Mouse (Mus musculus) heart, embryonic 11.5 days (tissue): ENCODE measurements around the gene Hcn1. TPM values are rescaled to one million over a fixed set of nuclear protein-coding genes. Genes with fewer than 3 reads are reported as not detected.

Experiments used
- ATAC-seq: fragments of 200-750 bp; cut with Nextera tagmentation; replicated peaks from 2 replicates; pipeline ENCODE4 v1.8.0; 2017; ENCODE audit warnings: moderate library complexity; ENCODE audit not compliant: insufficient number of reproducible peaks, low FRiP score, low TSS enrichment
- H3K27ac ChIP-seq: fragments of 300-500 bp; sonication (generic); 2 replicates; pipeline ENCODE4 v1.5.1; 2014; ENCODE audit warnings: mild to moderate bottlenecking, low read depth, low read length
- H3K27me3 ChIP-seq: fragments of 300-500 bp; sonication (generic); 2 replicates; pipeline ENCODE4 v1.6.1; 2014; ENCODE audit warnings: mild to moderate bottlenecking, low read length, mixed read lengths; ENCODE audit not compliant: control insufficient read depth, insufficient read depth
- H3K36me3 ChIP-seq: fragments of 300-500 bp; sonication (generic); 2 replicates; pipeline ENCODE4 v1.6.1; 2014; ENCODE audit warnings: mild to moderate bottlenecking, low read length, moderate library complexity, mixed read lengths; ENCODE audit not compliant: control insufficient read depth, insufficient read depth
- H3K4me1 ChIP-seq: fragments of 300-500 bp; sonication (generic); 2 replicates; pipeline ENCODE4 v1.6.1; 2014; ENCODE audit warnings: low read length; ENCODE audit not compliant: control insufficient read depth, insufficient read depth
- H3K4me2 ChIP-seq: fragments of 300-500 bp; sonication (generic); 2 replicates; pipeline ENCODE4 v1.6.1; 2014; ENCODE audit warnings: mild to moderate bottlenecking, moderate library complexity
- H3K4me3 ChIP-seq: fragments of 300-500 bp; sonication (generic); 2 replicates; pipeline ENCODE4 v1.5.1; 2014; ENCODE audit warnings: low read depth, low read length
- H3K9ac ChIP-seq: fragments of 300-500 bp; sonication (generic); 2 replicates; pipeline ENCODE4 v1.6.1; 2014; ENCODE audit warnings: mild to moderate bottlenecking, low read depth, low read length, moderate library complexity
- H3K9me3 ChIP-seq: fragments of 300-500 bp; sonication (generic); replicated peaks from 2 replicates; pipeline ENCODE4 v1.6.1; 2016; ENCODE audit warnings: low read length; ENCODE audit not compliant: control insufficient read depth
- WGBS: fragments of 180-500 bp; shearing (Covaris S2); extraction: QIAGEN DNeasy Blood & Tissue Kit; methylation state at CpG from one replicate; pipeline ENCODE4 v1.1.7; 2014; ENCODE audit not compliant: insufficient replicate concordance; 5-methylcytosine and 5-hydroxymethylcytosine counted together
- polyA plus RNA-seq: library from polyadenylated mRNA; unstranded; fragments of >200 nt; fragmentation: Nextera tagmentation; extraction: Ambion mirVana; gene quantifications from 2 replicates; pipeline ENCODE4 v1.2.1, GENCODE M21; 2014

Gene Hcn1
- polyA plus RNA-seq, 1 experiment from 2014 or later: 0.24 TPM

DNA sequence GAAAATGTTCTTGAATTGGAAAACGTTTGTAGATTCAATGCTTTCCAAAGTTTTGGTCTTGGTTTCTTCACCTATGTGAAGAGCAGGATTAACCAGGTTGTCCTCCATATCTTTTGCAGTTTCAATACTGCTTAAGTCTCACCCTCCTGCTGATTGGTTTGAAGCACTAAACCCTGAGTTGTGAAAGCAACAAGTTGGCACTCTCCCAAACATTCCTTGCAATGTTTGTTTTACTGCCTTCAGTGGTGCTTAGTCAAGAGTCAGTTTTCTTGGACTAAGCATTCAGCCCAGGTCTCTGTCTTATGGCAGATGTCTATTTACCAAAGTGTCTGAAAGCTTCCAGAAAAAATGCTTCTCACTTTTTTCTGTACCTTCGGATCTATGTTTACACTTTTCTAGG lies 67.2 kb downstream of the Hcn1 start:
- ATAC-seq: no peak
- Histone ChIP-seq H3K27ac (no peak overlapping the region), H3K9me3 (no peaks in the 10 kb centered on the region), H3K4me1 (no peaks in the 10 kb centered on the region; the same call in 1 of the 2 replicates), H3K36me3 (no peaks in the 10 kb centered on the region), H3K27me3 (no peaks in the 10 kb centered on the region), H3K4me3 (no peak overlapping the region), H3K9ac (no peak overlapping the region), H3K4me2 (no peak overlapping the region)
- 34% methylated on average over 2 of the region's 2 CpGs for WGBS

DNA sequence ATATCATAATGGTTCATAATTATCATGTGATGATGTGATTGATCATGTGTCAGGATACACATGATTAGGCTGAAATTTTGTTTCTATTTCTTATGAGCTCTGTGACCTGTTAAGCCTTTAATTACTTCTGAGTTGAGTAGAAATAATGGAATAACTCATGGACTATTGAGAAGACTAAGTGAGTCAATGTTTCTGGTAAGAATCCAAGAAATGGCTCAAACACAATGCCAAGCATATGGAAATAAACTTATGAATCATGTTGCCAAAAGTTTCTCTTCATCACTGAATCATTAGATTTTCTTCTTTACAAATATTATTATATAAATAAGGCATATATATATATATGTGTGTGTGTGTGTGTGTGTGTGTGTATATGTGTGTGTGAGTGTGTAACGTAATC lies 69.7 kb downstream of the Hcn1 start:
- H3K4me1 ChIP-seq: no peaks in the 10 kb centered on the region; the same call in 1 of the 2 replicates
- no peak overlapping the region for H3K4me3 ChIP-seq
- no peaks in the 10 kb centered on the region for H3K27me3 ChIP-seq
- no peak overlapping the region for H3K4me2 ChIP-seq
- no peaks in the 10 kb centered on the region for H3K36me3 ChIP-seq
- no peak overlapping the region for H3K9ac ChIP-seq
- no peak overlapping the region for H3K27ac ChIP-seq
- ATAC-seq: no peak
- 88% methylated on average over 1 of the region's 1 CpGs for WGBS
- no peaks in the 10 kb centered on the region for H3K9me3 ChIP-seq

DNA sequence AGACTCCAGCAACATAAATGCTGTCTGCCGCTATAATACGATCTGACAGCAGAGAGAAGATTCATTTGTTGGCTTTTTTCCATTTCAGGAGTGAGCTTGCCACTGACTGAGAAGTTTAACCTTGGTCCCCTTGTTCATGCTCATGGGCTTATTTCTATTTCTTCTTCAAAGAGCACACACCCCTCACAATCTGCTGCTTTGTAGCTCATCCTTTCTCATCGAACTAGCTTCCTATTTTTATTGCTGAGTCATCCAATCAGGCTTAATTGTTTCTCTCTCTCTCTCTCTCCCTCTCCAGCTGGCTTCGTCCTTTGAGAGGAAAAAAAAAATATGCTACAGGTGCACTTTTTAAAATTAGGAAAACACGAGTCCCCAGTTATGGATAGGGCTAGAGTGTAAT lies 74.3 kb downstream of the Hcn1 start:
- H3K9ac ChIP-seq: no peak overlapping the region
- no peaks in the 10 kb centered on the region for H3K27me3 ChIP-seq
- H3K9me3 ChIP-seq: no peaks in the 10 kb centered on the region
- no peaks in the 10 kb centered on the region; the same call in 1 of the 2 replicates for H3K4me1 ChIP-seq
- WGBS: 72% methylated on average over 5 of the region's 5 CpGs
- H3K4me2 ChIP-seq: no peak overlapping the region
- ATAC-seq: no peak
- H3K4me3 ChIP-seq: no peak overlapping the region
- H3K36me3 ChIP-seq: no peaks in the 10 kb centered on the region
- H3K27ac ChIP-seq: no peak overlapping the region

DNA sequence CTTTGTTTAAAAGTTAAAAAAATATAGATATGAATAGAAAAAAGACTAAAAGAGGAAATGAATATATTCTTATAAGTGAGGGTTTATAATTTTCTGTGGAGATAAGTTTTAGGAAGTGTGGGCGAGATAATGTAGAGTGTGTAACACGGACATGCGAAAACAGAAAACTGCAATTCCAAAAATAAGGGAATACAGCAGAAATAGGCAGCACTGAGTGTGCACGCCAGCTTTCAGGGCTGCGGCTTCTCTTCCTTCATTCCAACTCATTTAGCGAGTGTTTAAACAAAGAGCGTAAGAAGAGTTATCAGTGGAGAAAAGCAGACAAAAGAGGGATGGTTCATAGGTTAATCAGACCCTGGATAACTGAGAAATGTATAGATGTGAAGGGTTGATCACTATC lies 85.5 kb downstream of the Hcn1 start:
- WGBS: 87% methylated on average over 7 of the region's 7 CpGs
- H3K4me1 ChIP-seq: no peaks in the 10 kb centered on the region
- no peaks in the 10 kb centered on the region for H3K27me3 ChIP-seq
- H3K27ac ChIP-seq: no peak overlapping the region
- no peak overlapping the region for H3K4me3 ChIP-seq
- H3K4me2 ChIP-seq: no peak overlapping the region
- no peak for ATAC-seq
- H3K9ac ChIP-seq: no peak overlapping the region
- no peaks in the 10 kb centered on the region for H3K9me3 ChIP-seq
- no peaks in the 10 kb centered on the region for H3K36me3 ChIP-seq

DNA sequence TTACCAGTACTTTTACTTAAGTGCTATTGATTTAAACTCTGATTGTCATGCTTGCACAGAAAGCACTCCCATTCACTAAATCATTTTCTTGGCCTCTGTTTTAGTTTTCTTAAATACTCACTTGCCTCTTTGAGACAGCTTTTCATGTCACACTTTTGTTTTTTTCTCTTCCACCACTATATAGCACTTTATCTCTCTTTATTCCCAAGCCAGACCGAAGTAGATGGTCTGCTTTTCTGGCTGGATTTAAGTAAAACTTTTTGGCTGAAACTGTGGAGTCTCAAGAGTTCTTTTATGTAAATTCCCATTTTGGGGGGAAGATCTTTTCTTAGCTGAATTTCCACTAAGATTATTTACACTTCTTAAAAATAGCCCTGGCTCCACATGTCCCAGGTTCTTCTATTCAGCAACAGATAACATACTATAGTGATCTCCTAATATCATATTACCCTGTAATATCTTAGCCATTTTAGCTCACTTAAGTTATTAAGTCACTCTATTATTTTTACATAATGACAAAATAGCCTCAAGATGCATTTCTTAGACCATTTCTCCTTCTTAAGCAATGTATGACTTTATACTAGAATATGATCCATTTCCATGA lies 92.7 kb downstream of the Hcn1 start:
- Histone ChIP-seq H3K9me3 (no peaks in the 10 kb centered on the region), H3K4me1 (no peaks in the 10 kb centered on the region), H3K4me3 (no peak overlapping the region), H3K4me2 (no peak overlapping the region), H3K36me3 (no peaks in the 10 kb centered on the region), H3K27me3 (no peaks in the 10 kb centered on the region), H3K27ac (no peak overlapping the region), H3K9ac (no peak overlapping the region)
- 80% methylated on average over 1 of the region's 1 CpGs for WGBS
- ATAC-seq: no peak

DNA sequence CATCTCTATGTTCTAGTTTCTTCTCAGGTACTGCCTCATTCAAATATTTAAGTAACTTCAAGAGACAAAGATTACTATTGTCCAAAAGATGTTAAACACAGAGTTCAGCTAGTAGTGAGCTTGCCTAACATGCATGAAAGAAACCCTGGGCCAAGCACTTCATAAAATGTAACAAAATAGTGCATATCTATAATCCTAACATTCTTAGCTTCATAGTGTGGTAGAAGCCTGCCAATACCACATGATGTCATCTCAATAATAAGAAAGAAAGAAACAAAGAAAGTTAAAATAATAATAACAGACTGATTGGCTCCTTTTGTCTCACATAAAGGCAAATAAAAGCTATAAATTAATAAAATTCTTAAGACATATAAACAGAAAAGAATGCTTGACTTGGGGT lies 103.5 kb downstream of the Hcn1 start:
- Histone ChIP-seq H3K27me3 (no peaks in the 10 kb centered on the region), H3K4me3 (no peak overlapping the region), H3K36me3 (no peaks in the 10 kb centered on the region), H3K9me3 (no peaks in the 10 kb centered on the region), H3K27ac (no peak overlapping the region), H3K4me2 (no peak overlapping the region), H3K4me1 (peaks cover 6% of the 10 kb centered on the region), H3K9ac (no peak overlapping the region)
- no peak for ATAC-seq

DNA sequence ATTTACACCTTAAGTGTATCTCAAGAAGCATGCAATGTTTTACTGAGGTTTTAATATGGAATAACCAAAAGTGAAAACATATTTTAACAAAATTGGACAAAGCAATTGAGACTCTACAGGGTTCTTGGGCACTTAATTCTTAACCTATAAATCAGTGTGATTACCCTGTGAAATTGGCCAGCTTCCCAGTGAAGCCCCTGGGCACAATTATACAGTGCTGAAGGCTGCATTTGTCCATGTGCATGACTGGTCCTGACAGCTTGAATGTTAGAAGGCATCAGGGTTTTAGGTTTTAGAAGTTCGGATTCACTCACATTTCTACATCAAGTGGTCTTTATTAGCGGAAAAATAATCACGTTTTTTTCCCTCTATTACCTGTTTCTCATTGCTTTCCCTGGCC lies 103.9 kb downstream of the Hcn1 start:
- no peaks in the 10 kb centered on the region for H3K9me3 ChIP-seq
- H3K4me1 ChIP-seq: peaks cover 6% of the 10 kb centered on the region
- H3K9ac ChIP-seq: no peak overlapping the region
- WGBS: 85% methylated on average over 3 of the region's 3 CpGs
- no peak overlapping the region for H3K27ac ChIP-seq
- no peak overlapping the region for H3K4me2 ChIP-seq
- H3K4me3 ChIP-seq: no peak overlapping the region
- ATAC-seq: no peak
- H3K36me3 ChIP-seq: no peaks in the 10 kb centered on the region
- no peaks in the 10 kb centered on the region for H3K27me3 ChIP-seq

DNA sequence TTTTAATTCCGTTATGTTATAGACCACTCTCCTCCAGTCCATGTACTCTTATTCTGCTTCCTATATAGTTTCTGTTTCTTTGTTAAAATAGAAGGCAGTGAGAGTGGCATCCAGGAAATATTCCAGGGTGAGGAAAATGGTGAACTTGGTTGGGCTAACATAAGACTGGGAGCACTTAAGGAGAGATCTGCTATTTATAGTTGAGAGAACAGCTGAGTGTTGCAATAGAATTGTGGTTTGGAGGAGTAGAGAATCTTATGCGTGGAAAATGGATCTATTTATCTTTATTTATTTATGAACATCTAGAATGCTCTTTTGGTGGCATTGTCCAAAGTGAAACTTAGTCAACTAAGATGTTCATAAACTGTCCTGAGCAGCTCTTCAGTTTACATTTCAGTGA lies 104.4 kb downstream of the Hcn1 start:
- no peaks in the 10 kb centered on the region for H3K27me3 ChIP-seq
- H3K36me3 ChIP-seq: no peaks in the 10 kb centered on the region
- 70% methylated on average over 2 of the region's 2 CpGs for WGBS
- H3K4me3 ChIP-seq: no peak overlapping the region
- H3K4me1 ChIP-seq: peaks cover 6% of the 10 kb centered on the region
- no peak overlapping the region for H3K9ac ChIP-seq
- no peak for ATAC-seq
- no peak overlapping the region for H3K4me2 ChIP-seq
- H3K9me3 ChIP-seq: no peaks in the 10 kb centered on the region
- no peak overlapping the region for H3K27ac ChIP-seq

DNA sequence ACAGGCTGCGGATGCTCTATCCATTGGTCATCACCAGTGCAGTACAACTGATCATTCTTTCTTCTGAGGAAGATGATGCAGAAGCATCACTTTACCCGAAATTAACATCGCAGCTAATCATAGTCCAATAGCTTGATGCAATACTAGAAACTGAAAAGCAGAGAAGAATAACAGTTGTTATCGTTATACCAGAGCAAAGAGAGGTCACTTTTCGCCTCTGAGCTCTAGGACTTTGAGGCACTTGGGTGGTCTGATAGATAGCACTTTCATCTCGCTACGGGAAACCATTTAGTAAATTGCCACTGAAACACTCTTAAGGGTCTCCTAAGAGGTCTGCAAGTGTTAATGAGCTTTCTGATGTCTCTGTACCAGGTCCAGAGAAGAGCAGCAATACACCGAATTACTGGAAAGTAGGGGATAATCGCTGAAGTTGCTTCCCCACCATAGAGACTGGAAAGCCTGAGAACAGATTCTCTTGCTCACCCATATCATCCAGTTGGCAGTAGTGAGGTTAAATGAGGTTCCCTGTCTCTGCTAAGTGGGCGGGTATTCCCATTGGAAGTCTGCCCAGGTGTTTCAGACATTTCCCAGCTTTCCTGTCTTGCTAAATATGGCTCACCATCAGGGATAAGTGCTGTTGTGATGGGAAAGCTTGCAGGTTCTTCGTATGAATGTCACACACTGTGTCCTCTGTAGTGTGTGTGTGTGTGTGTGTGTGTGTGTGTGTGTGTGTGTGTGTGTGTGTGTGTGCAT lies 105.0 kb downstream of the Hcn1 start:
- Histone ChIP-seq H3K9ac (no peak overlapping the region), H3K27ac (peak overlapping the region; percentile 17; the same call in 1 of the 2 replicates), H3K9me3 (no peaks in the 10 kb centered on the region), H3K36me3 (no peaks in the 10 kb centered on the region), H3K4me1 (peaks cover 6% of the 10 kb centered on the region), H3K4me2 (0 out of 2 replicates have a peak overlapping the region, but pooled peaks have one; percentile 2), H3K4me3 (no peak overlapping the region), H3K27me3 (no peaks in the 10 kb centered on the region)
- peak; percentile 64 for ATAC-seq
- 52% methylated on average over 11 of the region's 11 CpGs for WGBS
